Mouse (Mus musculus): ENCODE measurements around the gene Ttc28. TPM values are rescaled to one million over a fixed set of nuclear protein-coding genes. Genes with fewer than 3 reads are reported as not detected.

Gene Ttc28
- total and polyA plus RNA-seq, 3 experiments, result 1.1 to 1.8 TPM; not detected in 1

DNA sequence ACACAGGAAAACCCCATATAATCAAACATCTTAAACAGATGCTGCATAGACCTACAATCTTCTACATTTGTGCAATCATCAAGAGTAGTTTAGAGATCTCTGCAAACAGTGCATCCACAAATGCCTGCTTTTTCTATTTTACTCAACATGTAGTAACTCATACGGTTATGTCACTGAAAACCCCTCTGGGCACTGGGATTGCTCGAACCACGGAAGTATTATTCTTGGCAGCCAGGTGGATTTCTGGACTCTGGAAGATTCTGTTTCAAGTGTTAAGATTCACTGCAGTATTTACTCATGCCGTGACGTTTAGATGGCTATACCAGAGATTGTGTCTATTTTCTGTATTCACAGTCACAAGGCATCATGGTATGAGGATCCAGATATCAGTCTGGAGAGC lies 101.0 kb downstream of the Ttc28 start:
- Histone ChIP-seq H3K79me2 (ENCODE audit: control insufficient read depth, insufficient read depth, low read length, poor library complexity) (no peaks in the 10 kb centered on the region), H3K36me3 (ENCODE audit: control insufficient read depth in 1 of 2, insufficient read depth in 2 of 2, low read length in 2 of 2) (no peaks in the 10 kb centered on the region), H3K4me1 (ENCODE audit: control insufficient read depth in 1 of 2, insufficient read depth in 2 of 2, low read length in 2 of 2) (no peaks in the 10 kb centered on the region), H3K27me3 (ENCODE audit: control insufficient read depth in 1 of 2, insufficient read depth in 2 of 2, low read length in 2 of 2) (no peaks in the 10 kb centered on the region), H3K4me3 (ENCODE audit: control insufficient read depth in 1 of 2, insufficient read depth in 1 of 2, low read depth in 2 of 2, low read length in 2 of 2) (no peak overlapping the region), H3K9me3 (replicated peaks; ENCODE audit: insufficient read depth, low read length) (no peaks in the 10 kb centered on the region), H3K9ac (ENCODE audit: control insufficient read depth, low read depth, low read length, poor library complexity, severe bottlenecking) (no peak overlapping the region), H3K27ac (ENCODE audit: control insufficient read depth, low read depth, low read length) (no peak overlapping the region)
- no peak for TF ChIP-seq ELF1 (IDR thresholded peaks at IDR 0.05; ENCODE audit: low read depth, low read length)
- TF ChIP-seq MAX (IDR thresholded peaks at IDR 0.05; ENCODE audit: low read length), result no peak
- TF ChIP-seq CHD1 (IDR thresholded peaks at IDR 0.05; ENCODE audit: low read depth, low read length), result no peak
- no peak for TF ChIP-seq SMC3 (IDR thresholded peaks at IDR 0.05; ENCODE audit: low read depth, low read length)
- TF ChIP-seq POLR2AphosphoS2 (IDR thresholded peaks at IDR 0.05; ENCODE audit: low read length), result no peak
- no peak for DNase-seq (ENCODE audit: low read depth, low spot score)

DNA sequence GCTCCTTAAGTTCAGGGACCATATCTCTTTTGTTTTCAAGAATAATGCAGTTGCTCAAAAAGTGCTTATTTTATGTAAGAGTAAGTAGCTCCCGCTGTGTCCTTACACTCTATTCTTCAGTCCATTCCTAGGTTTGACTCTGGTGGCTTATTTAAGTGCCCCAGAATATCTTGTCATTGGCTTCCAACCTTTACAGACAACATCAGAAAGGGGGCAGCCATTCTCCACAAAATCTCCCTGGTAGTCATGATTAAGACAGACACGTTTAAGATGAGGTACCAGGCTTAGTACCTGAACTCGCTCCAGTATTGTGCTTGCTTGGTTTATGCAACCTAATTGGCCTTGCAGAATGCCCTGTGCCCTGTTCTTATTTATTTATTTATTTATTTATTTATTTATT lies 102.8 kb downstream of the Ttc28 start:
- no peak for DNase-seq (ENCODE audit: low read depth, low spot score)
- no peak overlapping the region for H3K27ac ChIP-seq (ENCODE audit: control insufficient read depth, low read depth, low read length)
- no peaks in the 10 kb centered on the region for H3K36me3 ChIP-seq (ENCODE audit: control insufficient read depth in 1 of 2, insufficient read depth in 2 of 2, low read length in 2 of 2)
- no peak for TF ChIP-seq MEF2A (IDR thresholded peaks at IDR 0.05; ENCODE audit: extremely low read depth, insufficient replicate concordance, low read depth, low read length, poor library complexity, severe bottlenecking)
- TF ChIP-seq E2F4 (IDR thresholded peaks at IDR 0.05; ENCODE audit: borderline replicate concordance, low read depth, low read length), result no peak
- TF ChIP-seq RAD21 (IDR thresholded peaks at IDR 0.05; ENCODE audit: low read depth, low read length), result no peak
- no peak for TF ChIP-seq KAT2A (conservative IDR thresholded peaks at IDR 0.05; ENCODE audit: low read depth, low read length)
- no peak for TF ChIP-seq HCFC1 (IDR thresholded peaks at IDR 0.05; ENCODE audit: low read depth, low read length)
- no peak for TF ChIP-seq MAZ (IDR thresholded peaks at IDR 0.05; ENCODE audit: low read depth, low read length)
- no peak for TF ChIP-seq RCOR1 (IDR thresholded peaks at IDR 0.05; ENCODE audit: low read depth, low read length)
- no peak for TF ChIP-seq NRF1 (IDR thresholded peaks at IDR 0.05; ENCODE audit: insufficient read depth, low read depth, low read length, poor library complexity, severe bottlenecking)
- TF ChIP-seq SIN3A (IDR thresholded peaks at IDR 0.05; ENCODE audit: low read length), result no peak
- no peak for TF ChIP-seq CHD1 (IDR thresholded peaks at IDR 0.05; ENCODE audit: low read depth, low read length)
- no peak for TF ChIP-seq ZKSCAN1 (IDR thresholded peaks at IDR 0.05; ENCODE audit: low read depth, low read length)
- TF ChIP-seq POLR2AphosphoS5 (IDR thresholded peaks at IDR 0.05; ENCODE audit: borderline replicate concordance, low read depth, low read length), result no peak
- no peaks in the 10 kb centered on the region for H3K9me3 ChIP-seq (replicated peaks; ENCODE audit: insufficient read depth, low read length)
- no peaks in the 10 kb centered on the region for H3K79me2 ChIP-seq (ENCODE audit: control insufficient read depth, insufficient read depth, low read length, poor library complexity)
- H3K27me3 ChIP-seq (ENCODE audit: control insufficient read depth in 1 of 2, insufficient read depth in 2 of 2, low read length in 2 of 2), result no peaks in the 10 kb centered on the region
- H3K4me1 ChIP-seq (ENCODE audit: control insufficient read depth in 1 of 2, insufficient read depth in 2 of 2, low read length in 2 of 2), result no peaks in the 10 kb centered on the region
- H3K4me3 ChIP-seq (ENCODE audit: control insufficient read depth in 1 of 2, insufficient read depth in 1 of 2, low read depth in 2 of 2, low read length in 2 of 2), result no peak overlapping the region
- no peak overlapping the region for H3K9ac ChIP-seq (ENCODE audit: control insufficient read depth, low read depth, low read length, poor library complexity, severe bottlenecking)

All from MEL (cell line).